Mouse (Mus musculus): ENCODE results near the gene Hcrt.

DNA sequence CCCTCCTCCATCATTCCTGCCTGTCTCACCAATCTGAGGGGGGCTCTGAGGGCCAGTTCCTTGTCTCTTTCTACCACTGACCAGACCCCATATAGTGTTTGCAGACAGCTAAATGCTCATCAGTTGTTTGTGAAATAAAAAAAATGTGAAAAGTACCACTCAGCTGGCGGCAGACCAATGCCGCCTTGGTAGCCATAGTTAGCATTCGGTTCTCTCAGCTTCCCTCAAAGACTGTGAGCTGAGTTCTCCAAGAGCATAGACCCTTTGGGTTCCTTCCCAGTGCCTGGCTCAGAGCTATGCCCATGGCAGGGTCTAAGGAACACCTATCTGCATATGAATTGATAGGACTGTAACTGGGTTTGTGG is 8.1 kb downstream of the Hcrt start:
- no peak for TF ChIP-seq EP300 (IDR thresholded peaks at IDR 0.05; ENCODE audit: low read depth)
- TF ChIP-seq CTCF (IDR thresholded peaks at IDR 0.05; ENCODE audit: low read depth): no peak
